Comparison of ENCODE assay signal across 8 mouse cellular contexts in genomic region chr9:14274986-14275720, GRCm38 (mm10). TPM values are rescaled to one million over a fixed set of nuclear protein-coding genes. Genes with fewer than 3 reads are reported as not detected.
DNase-seq lines count a peak whose midpoint lies in the region; ATAC-seq lines count a peak whose summit lies in the region.

TSS of gene Sesn3 (plus strand) at chr9:14275067.

- peak within 1 kb of the TSS; percentile 62 for H3K4me2 ChIP-seq in intestine, embryonic 14.5 days (ENCODE audit: low read length)

- peak within 1 kb of the TSS; percentile 52 for H3K9ac ChIP-seq in intestine, embryonic 14.5 days (ENCODE audit: low read length)

- 5% methylated on average over 25 of the region's 25 CpGs for WGBS in intestine, embryonic 14.5 days

- H3K27ac ChIP-seq in intestine, embryonic 14.5 days (ENCODE audit: low read depth), result peak within 1 kb of the TSS; percentile 95

- H3K27me3 ChIP-seq in intestine, embryonic 14.5 days (replicated peaks; ENCODE audit: control insufficient read depth, insufficient read depth, low read length), result no peaks in the 10 kb centered on the region

- DNase-seq in adipocyte (ENCODE audit: low spot score), result peak; percentile 42
- DNase-seq in embryo, embryonic 10 days (ENCODE audit: low spot score), result peak; percentile 86
- peak; percentile 67 for DNase-seq in gastrocnemius, postnatal 25 days
- peak; percentile 88 for DNase-seq in intestine, embryonic 14.5 days (ENCODE audit: low spot score)
- DNase-seq in left cerebral cortex, postnatal 10 days (ENCODE audit: extremely low spot score in 1 of 2, low spot score in 2 of 2), result peak; percentile 42 to 88
- peak; percentile 71 to 81 for DNase-seq in right cerebral cortex, postnatal 10 days (ENCODE audit: low spot score in 2 of 2)
- DNase-seq in urinary bladder, postnatal 14 days (ENCODE audit: low spot score), result peak; percentile 78

- no peaks in the 10 kb centered on the region; the same call in 1 of the 2 replicates for H3K36me3 ChIP-seq in intestine, embryonic 14.5 days (ENCODE audit: control insufficient read depth, insufficient read depth, low read length)

- H3K4me3 ChIP-seq in intestine, embryonic 14.5 days (ENCODE audit: low read depth, low read length), result peak within 1 kb of the TSS; percentile 27

- peaks cover 14% of the 10 kb centered on the region for H3K4me1 ChIP-seq in intestine, embryonic 14.5 days (replicated peaks; ENCODE audit: control insufficient read depth, insufficient read depth, low read length)

- no peaks in the 10 kb centered on the region for H3K9me3 ChIP-seq in intestine, embryonic 14.5 days (ENCODE audit: control insufficient read depth, low read length)

- intact Hi-C loops in left cerebral cortex, postnatal 10 days (cut with DNase I), result loop anchor here (5.0 to 10.0 kb wide), 3 partner anchors 190 to 428 kb away; no protein-coding TSS in a partner anchor

- peak; percentile 57 for ATAC-seq in intestine, embryonic 14.5 days (replicated peaks; ENCODE audit: low FRiP score, low TSS enrichment, low read depth)
- ATAC-seq in megakaryocyte progenitor cell, adult 5-6 weeks (replicated peaks; ENCODE audit: poor library complexity), result peak; percentile 80

RNA-seq across cellular contexts. Expression of gene Sesn3, which starts in this region (rescaled TPM):
- total RNA-seq in gastrocnemius, postnatal 25 days (2021), result 10 to 100 TPM; 24.9 to 29.0 TPM
- 29.9 and 30.5 TPM in 2 replicates for polyA plus RNA-seq in intestine, embryonic 14.5 days (2014; fragmentation: Nextera tagmentation; extraction: Ambion mirVana)
- 10 to 100 TPM; 90.4 to 95.2 TPM for total RNA-seq in left cerebral cortex, postnatal 10 days (2021)
- 6.1 and 7.5 TPM in 2 replicates for total RNA-seq in megakaryocyte progenitor cell, adult 5-6 weeks (2015)
- total RNA-seq in megakaryocyte progenitor cell, adult 5-6 weeks (2017), result 4.5 and 5.6 TPM in 2 replicates

Comparison
In these comparisons a context has a peak if more than half of its experiments do, and no peak if none do; other contexts are left out.
1. Peak in every context shown above with its lines: DNase-seq, ATAC-seq, H3K4me3 ChIP-seq and H3K27ac ChIP-seq.